Mouse (Mus musculus): Measurements from ENCODE around the gene Pibf1.

Gene Pibf1

GRCm38 (mm10) chr14:99099267-99099966 is at the start of gene Pibf1, which contains the start of gene Dis3:
Pibf1 (plus strand) TSS chr14:99099424.
Dis3 (minus strand) TSS chr14:99099770.
- peak; percentile 99 for DNase-seq (ENCODE audit: low spot score)

- no peak for DNase-seq (ENCODE audit: low spot score)
Measured at GRCm38 (mm10) chr14:99058959-99059586, 40.2 kb upstream of the Pibf1 start.

DNA sequence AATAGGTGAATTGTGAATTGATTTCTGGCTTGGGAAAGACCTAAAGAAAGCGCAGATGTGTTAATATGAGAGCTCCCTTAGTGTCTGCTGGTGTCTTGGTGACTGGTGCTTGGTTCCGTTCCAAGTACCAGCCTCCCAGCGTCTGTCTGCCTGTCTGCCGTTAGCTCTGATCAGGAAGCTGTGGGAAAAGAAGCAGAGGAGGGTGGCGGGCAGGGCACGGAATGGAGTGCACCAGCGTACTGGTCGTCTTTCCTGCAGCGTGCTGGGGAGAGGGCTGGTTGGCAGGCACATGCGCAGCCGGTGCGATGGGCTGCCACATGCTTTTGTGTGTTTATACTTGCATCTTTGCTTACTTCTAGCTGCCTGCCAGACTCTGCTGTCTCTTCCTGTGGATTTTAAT is 38.6 kb upstream of the Pibf1 start:
- DNase-seq (ENCODE audit: low spot score), result no peak

- DNase-seq (ENCODE audit: low spot score), result no peak
Measured at GRCm38 (mm10) chr14:99063091-99063490, 36.1 kb upstream of the Pibf1 start.

- no peak for DNase-seq (ENCODE audit: low spot score)
Measured at GRCm38 (mm10) chr14:99071146-99071545, 28.1 kb upstream of the Pibf1 start.

- DNase-seq (ENCODE audit: low spot score), result no peak
Measured at GRCm38 (mm10) chr14:99088947-99089346, 10.3 kb upstream of the Pibf1 start.

- no peak for DNase-seq (ENCODE audit: low spot score)
Measured at GRCm38 (mm10) chr14:99099967-99100587, 853 bp downstream of the Pibf1 start.

GRCm38 (mm10) chr14:99103050-99103449 is 3.8 kb downstream of the Pibf1 start:
- no peak for DNase-seq (ENCODE audit: low spot score)

DNA sequence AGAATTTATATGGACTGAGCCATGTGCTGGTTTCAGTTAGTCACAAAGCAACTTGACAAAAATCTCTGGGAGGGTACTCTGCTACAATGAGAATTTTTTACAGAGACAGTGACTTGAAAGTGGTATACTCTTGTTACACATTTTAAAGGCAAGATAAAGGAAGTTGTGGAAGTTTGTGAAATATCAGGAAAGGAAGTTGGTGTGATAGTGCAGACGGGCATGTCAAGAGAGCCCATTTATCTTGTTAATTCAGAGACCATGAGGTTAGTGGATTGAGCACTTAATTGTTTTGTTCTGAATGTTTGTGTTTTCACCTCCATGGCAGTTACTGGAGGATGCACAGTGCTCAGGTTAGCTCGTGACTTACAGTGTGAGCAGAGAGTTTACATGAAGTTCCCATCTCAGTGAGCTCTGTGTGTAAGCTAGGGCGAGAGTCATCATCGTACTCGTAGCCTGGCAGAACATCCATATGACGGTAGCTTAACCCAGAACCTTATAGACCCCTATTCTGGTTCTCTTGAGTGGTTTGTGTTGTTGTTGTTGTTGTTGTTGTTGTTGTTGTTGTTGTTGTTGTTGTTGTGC is 5.4 kb downstream of the Pibf1 start:
- no peak for DNase-seq (ENCODE audit: low spot score)

- no peak for DNase-seq (ENCODE audit: low spot score)
Measured at GRCm38 (mm10) chr14:99106671-99107070, 7.4 kb downstream of the Pibf1 start.

DNA sequence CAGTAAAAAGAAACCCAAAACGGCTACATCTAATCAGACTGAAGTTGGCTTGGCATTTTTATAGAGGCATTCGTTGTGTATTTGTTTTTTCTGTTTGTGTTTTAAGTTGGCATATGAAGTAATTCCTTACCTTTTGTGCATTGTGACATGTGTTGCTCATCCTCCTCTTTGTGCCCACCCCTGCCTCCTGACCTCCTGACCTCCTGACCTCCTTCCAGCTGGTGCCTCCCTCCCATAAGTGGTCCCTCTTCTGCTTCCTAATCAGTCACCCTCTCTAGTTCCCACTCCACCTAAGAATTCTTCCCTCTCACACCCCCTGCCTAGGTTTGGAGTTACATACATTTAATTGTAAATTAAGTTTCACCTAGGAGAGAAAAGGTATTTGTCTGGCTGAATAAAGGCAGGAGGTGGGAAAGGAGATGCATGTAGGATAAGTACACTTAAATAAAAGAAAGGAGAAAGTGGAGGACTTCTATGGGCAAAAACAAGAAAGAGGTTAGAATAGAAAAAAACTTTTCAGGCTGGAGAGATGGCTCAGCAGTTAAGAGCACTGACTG is 8.5 kb downstream of the Pibf1 start:
- DNase-seq (ENCODE audit: low spot score), result no peak

DNA sequence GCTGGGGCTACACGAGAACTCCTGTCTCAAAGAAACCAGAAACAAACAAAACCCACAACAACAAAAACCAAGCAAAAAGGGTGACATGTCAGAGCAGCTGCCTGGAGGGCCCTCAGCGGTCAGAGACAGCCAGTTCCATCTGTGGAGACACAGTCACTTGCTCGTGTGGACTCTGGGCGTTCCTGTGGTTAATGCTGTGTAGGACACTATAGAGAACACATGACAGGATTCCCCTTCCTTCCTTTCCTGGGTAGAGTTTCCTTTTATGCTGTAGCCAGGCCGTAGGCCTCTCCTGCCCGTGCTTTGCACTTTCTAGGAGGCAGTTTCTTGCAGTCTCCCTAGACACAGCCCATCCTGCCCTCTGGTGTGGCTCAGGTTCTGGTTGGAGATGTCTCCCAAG is 9.5 kb downstream of the Pibf1 start:
- DNase-seq (ENCODE audit: low spot score), result no peak

- no peak for DNase-seq (ENCODE audit: low spot score)
Measured at GRCm38 (mm10) chr14:99117576-99117975, 18.4 kb downstream of the Pibf1 start.

DNA sequence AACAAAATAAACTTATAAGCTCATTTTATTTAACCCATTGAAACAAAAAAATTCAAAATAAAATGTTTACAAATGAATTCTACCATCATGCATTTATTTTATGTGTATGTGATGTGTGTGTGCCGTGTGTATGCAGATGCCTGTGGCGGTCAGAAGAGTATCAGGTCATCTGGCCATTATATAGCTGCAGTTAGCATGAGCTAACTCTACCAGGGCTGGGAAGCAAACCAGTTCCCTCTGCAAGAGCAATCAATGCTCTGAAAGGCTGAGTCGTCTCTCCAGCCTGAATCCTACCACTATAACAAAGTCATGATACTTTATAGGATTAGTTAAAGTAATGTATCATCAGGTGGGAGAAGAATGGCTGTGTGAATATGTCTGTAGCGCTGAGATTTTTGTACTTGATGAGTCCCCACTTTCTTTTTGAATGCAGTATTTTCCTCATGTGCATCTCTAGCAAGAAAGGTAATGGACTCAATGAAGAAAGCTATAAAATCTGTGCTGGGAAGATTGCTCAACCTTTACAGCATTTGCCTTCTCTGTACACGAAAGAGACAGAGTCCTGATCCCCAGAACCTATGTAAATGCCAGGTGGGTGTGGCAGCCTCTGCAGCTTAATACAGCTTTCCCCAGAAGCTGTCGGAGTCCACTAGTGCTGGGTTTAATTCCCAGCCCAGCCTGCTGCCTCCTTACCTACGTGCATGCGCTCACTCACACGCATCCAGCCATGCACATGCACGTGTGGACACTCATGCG is 22.5 kb downstream of the Pibf1 start:
- DNase-seq (ENCODE audit: low spot score), result no peak

DNA sequence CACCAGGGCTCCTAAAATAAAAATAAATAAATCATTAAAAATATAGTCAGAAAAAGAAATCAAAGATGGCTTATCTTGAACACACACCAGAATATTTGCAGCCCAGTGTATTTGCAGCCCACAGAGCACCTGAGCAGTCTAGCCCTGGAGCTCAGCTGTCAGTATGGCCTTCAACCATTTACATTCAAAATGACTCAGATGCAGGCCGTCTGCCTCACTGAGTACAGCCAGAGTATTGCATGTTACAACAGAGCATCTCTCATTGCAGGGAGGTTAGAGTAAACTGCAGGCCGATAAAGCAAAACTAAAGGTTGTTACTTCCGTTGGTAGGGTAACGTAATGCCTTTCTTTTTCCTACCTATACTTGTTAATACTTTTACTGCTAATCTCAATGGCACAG is 24.9 kb downstream of the Pibf1 start:
- DNase-seq (ENCODE audit: low spot score), result no peak

DNA sequence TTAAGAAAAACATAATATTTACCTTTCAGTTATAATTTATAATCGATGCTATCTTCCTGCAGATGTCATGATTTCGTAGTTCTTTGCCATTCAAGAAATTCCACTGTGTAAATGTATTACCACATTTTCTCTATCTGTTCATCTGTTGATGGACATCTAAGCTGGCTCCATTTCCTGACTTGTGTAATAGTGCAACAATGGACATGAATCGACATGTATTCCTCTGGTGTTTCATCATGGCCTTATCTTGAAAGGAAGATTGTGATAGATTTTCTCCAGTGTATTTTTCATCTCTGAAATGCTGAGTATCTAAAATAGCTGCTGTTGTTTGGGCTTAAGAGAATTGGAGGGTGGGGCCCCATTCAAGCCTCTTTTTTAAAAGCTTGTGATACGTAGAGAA is 27.5 kb downstream of the Pibf1 start:
- DNase-seq (ENCODE audit: low spot score), result no peak

- no peak for DNase-seq (ENCODE audit: low spot score)
Measured at GRCm38 (mm10) chr14:99127509-99127908, 28.3 kb downstream of the Pibf1 start.

GRCm38 (mm10) chr14:99129050-99129449 is 29.8 kb downstream of the Pibf1 start:
- DNase-seq (ENCODE audit: low spot score), result no peak

GRCm38 (mm10) chr14:99134048-99134447 is 34.8 kb downstream of the Pibf1 start:
- DNase-seq (ENCODE audit: low spot score), result no peak

GRCm38 (mm10) chr14:99135761-99136160 is 36.5 kb downstream of the Pibf1 start:
- no peak for DNase-seq (ENCODE audit: low spot score)

- DNase-seq (ENCODE audit: low spot score), result no peak
Measured at GRCm38 (mm10) chr14:99136297-99136696, 37.1 kb downstream of the Pibf1 start.

- no peak for DNase-seq (ENCODE audit: low spot score)
Measured at GRCm38 (mm10) chr14:99140036-99140435, 40.8 kb downstream of the Pibf1 start.
